Mouse (Mus musculus) heart, postnatal 0 days (tissue): ENCODE measurements around the gene Stxbp6.
"Not testable (repeated sequence)": the region's sequence is repeated elsewhere in the genome, so short reads cannot be mapped to it uniquely, and the experiment has no call there.

Source experiments
- CTCF ChIP-seq: IDR thresholded peaks from 2 replicates; pipeline ENCODE4 v1.5.1; 2016; ENCODE audit warnings: antibody characterized with exemption, control low read depth, low read depth
- EP300 ChIP-seq: IDR thresholded peaks from 2 replicates; pipeline ENCODE4 v1.6.1; 2016; ENCODE audit warnings: antibody characterized with exemption, low read depth

DNA sequence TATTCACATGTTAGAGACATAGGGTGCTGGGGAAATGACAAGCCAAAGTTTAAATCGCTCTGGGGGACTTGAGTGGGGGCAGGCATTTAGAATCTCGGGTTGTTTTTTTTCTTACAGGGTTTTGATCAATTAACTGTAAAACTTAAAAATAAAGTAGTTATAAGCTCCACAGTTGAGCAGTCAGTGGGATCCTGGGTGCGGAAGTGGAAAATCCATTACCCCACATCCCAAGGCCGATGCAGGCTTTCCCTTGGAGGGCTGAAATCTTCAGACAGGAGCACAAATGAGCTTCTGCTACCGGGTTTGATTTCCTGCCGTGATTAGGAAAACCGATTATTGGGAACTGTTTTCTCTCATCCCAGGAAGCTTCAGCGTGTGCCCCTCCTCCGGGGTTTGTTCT lies 26.8 kb downstream of the Stxbp6 start:
- not testable (repeated sequence) for TF ChIP-seq CTCF, EP300
